Mouse (Mus musculus): ENCODE measurements around the gene Lenep.
A peak's percentile ranks its signal among the peaks of the same experiment; 100 is the strongest.
"Not testable (repeated sequence)": the region's sequence is repeated elsewhere in the genome, so short reads cannot be mapped to it uniquely, and the experiment has no call there.

The Lenep gene

GRCm38 (mm10) chr3:89402693-89403092, at the start of gene Lenep:
Lenep (minus strand) TSS chr3:89402793.
- DNase-seq (ENCODE audit: low spot score): no peak

GRCm38 (mm10) chr3:89451916-89452315, 49.3 kb upstream of the Lenep start:
- DNase-seq (ENCODE audit: low spot score): no peak

GRCm38 (mm10) chr3:89449541-89449940, 46.9 kb upstream of the Lenep start:
- peak; percentile 70 for DNase-seq (ENCODE audit: low spot score)

- peak; percentile 29 for DNase-seq (ENCODE audit: low spot score)
These were observed 46.3 kb upstream of the Lenep start for GRCm38 (mm10) chr3:89448720-89449537.

GRCm38 (mm10) chr3:89440691-89441090, 38.1 kb upstream of the Lenep start:
- no peak for DNase-seq (ENCODE audit: low spot score)

- DNase-seq (ENCODE audit: low spot score): no peak
These were observed 34.7 kb upstream of the Lenep start for GRCm38 (mm10) chr3:89437269-89437668.

GRCm38 (mm10) chr3:89436176-89437113, 33.9 kb upstream of the Lenep start, which contains the start of gene Pbxip1:
Pbxip1 (plus strand) TSS chr3:89436706.
- DNase-seq (ENCODE audit: low spot score): no peak

GRCm38 (mm10) chr3:89435041-89435440, 32.4 kb upstream of the Lenep start:
- no peak for DNase-seq (ENCODE audit: low spot score)

GRCm38 (mm10) chr3:89434532-89434931, 31.9 kb upstream of the Lenep start:
- DNase-seq (ENCODE audit: low spot score): no peak

- no peak for DNase-seq (ENCODE audit: low spot score)
These were observed 30.0 kb upstream of the Lenep start for GRCm38 (mm10) chr3:89432606-89433005.

GRCm38 (mm10) chr3:89430171-89431159, 27.9 kb upstream of the Lenep start, which contains the start of gene Pygo2:
Pygo2 (plus strand) TSS chr3:89430214.
- peak; percentile 85 for DNase-seq (ENCODE audit: low spot score)

GRCm38 (mm10) chr3:89429021-89429420, 26.4 kb upstream of the Lenep start:
- DNase-seq (ENCODE audit: low spot score): not testable (repeated sequence)

- DNase-seq (ENCODE audit: low spot score): no peak
These were observed 23.3 kb upstream of the Lenep start for GRCm38 (mm10) chr3:89425876-89426275.

GRCm38 (mm10) chr3:89425141-89425525, 22.5 kb upstream of the Lenep start:
- DNase-seq (ENCODE audit: low spot score): no peak

GRCm38 (mm10) chr3:89424416-89425140, 22.0 kb upstream of the Lenep start:
- no peak for DNase-seq (ENCODE audit: low spot score)

- DNase-seq (ENCODE audit: low spot score): no peak
These were observed 20.1 kb upstream of the Lenep start for GRCm38 (mm10) chr3:89422556-89423205.

- no peak for DNase-seq (ENCODE audit: low spot score)
These were observed 19.3 kb upstream of the Lenep start for GRCm38 (mm10) chr3:89421810-89422473.

- peak; percentile 58 for DNase-seq (ENCODE audit: low spot score)
These were observed 18.6 kb upstream of the Lenep start for GRCm38 (mm10) chr3:89421002-89421774.

GRCm38 (mm10) chr3:89420421-89420820, 17.8 kb upstream of the Lenep start:
- DNase-seq (ENCODE audit: low spot score): no peak
